Mouse (Mus musculus) spleen, postnatal 36 days (tissue): Measurements from ENCODE around the gene Ppp1r9a.

Source experiments
- DNase-seq, 2 experiments: peaks; one replicate each; pipeline ENCODE4 v3.0.0; 2022; ENCODE audit warnings: low spot score in 2 of 2, mixed read lengths in 1 of 2

Gene Ppp1r9a

GRCm38 (mm10) chr6:5199376-5199905, 296.7 kb downstream of the Ppp1r9a start:
- no peak for DNase-seq

GRCm38 (mm10) chr6:5199916-5200315, 297.2 kb downstream of the Ppp1r9a start:
- DNase-seq = no peak

GRCm38 (mm10) chr6:5207817-5208216, 305.1 kb downstream of the Ppp1r9a start:
- no peak for DNase-seq
